Mouse (Mus musculus) stomach, postnatal 0 days (tissue): ENCODE measurements around the gene Txndc9.

Experiments used
- CTCF ChIP-seq: IDR thresholded peaks from 2 replicates; pipeline ENCODE4 v1.5.1; 2016; ENCODE audit warnings: antibody characterized with exemption, low read depth, mild to moderate bottlenecking, moderate library complexity
- EP300 ChIP-seq: optimal IDR thresholded peaks from 2 replicates; pipeline ENCODE3; 2016; ENCODE audit warnings: antibody characterized with exemption

GRCm38 (mm10) chr1:38012509-38012908 is 14.8 kb upstream of the Txndc9 start:
- TF ChIP-seq CTCF (no peak), EP300 (no peak)
